Mouse (Mus musculus) limb, embryonic 12.5 days (tissue): Measurements from ENCODE around the gene Bcr. TPM values are rescaled to one million over a fixed set of nuclear protein-coding genes. Genes with fewer than 3 reads are reported as not detected.

Experiments used
- ATAC-seq: fragments of 200-750 bp; cut with Nextera tagmentation; 2 replicates; pipeline ENCODE4 v1.8.0; 2017; ENCODE audit warnings: low read depth, moderate TSS enrichment; ENCODE audit not compliant: insufficient number of reproducible peaks, insufficient read depth, low FRiP score, low TSS enrichment
- H3K27ac ChIP-seq: fragments of 300-500 bp; sonication (generic); 2 replicates; pipeline ENCODE4 v1.5.1; 2016; ENCODE audit warnings: mild to moderate bottlenecking, moderate library complexity
- H3K27me3 ChIP-seq: fragments of 300-500 bp; sonication (generic); 2 replicates; pipeline ENCODE4 v1.6.1; 2016; ENCODE audit warnings: mild to moderate bottlenecking, moderate library complexity
- H3K36me3 ChIP-seq: fragments of 300-500 bp; sonication (generic); 2 replicates; pipeline ENCODE4 v1.6.1; 2016; ENCODE audit warnings: mild to moderate bottlenecking, moderate library complexity
- H3K4me1 ChIP-seq: fragments of 300-500 bp; sonication (generic); replicated peaks from 2 replicates; pipeline ENCODE4 v1.6.1; 2016
- H3K4me2 ChIP-seq: fragments of 300-500 bp; sonication (generic); 2 replicates; pipeline ENCODE4 v1.6.1; 2016; ENCODE audit warnings: mild to moderate bottlenecking, moderate library complexity
- H3K4me3 ChIP-seq: fragments of 300-500 bp; sonication (generic); replicated peaks from 2 replicates; pipeline ENCODE4 v1.5.1; 2016; ENCODE audit warnings: mild to moderate bottlenecking
- H3K9ac ChIP-seq: fragments of 300-500 bp; sonication (generic); replicated peaks from 2 replicates; pipeline ENCODE4 v1.6.1; 2016; ENCODE audit warnings: mild to moderate bottlenecking, moderate library complexity
- H3K9me3 ChIP-seq: fragments of 300-500 bp; sonication (generic); 2 replicates; pipeline ENCODE4 v1.6.1; 2016; ENCODE audit warnings: mild to moderate bottlenecking, moderate library complexity
- WGBS: fragments of 180-500 bp; shearing (Covaris S2); methylation state at CpG from one replicate; pipeline ENCODE4 v1.1.7; 2016; 5-methylcytosine and 5-hydroxymethylcytosine counted together
- polyA plus RNA-seq: library from polyadenylated mRNA; unstranded; fragments of >200 nt; fragmentation: Nextera tagmentation; extraction: Ambion mirVana; gene quantifications from 2 replicates; pipeline ENCODE4 v1.2.1, GENCODE M21; 2016

Bcr gene
- 9.9 and 11.0 TPM in 2 replicates for polyA plus RNA-seq

DNA sequence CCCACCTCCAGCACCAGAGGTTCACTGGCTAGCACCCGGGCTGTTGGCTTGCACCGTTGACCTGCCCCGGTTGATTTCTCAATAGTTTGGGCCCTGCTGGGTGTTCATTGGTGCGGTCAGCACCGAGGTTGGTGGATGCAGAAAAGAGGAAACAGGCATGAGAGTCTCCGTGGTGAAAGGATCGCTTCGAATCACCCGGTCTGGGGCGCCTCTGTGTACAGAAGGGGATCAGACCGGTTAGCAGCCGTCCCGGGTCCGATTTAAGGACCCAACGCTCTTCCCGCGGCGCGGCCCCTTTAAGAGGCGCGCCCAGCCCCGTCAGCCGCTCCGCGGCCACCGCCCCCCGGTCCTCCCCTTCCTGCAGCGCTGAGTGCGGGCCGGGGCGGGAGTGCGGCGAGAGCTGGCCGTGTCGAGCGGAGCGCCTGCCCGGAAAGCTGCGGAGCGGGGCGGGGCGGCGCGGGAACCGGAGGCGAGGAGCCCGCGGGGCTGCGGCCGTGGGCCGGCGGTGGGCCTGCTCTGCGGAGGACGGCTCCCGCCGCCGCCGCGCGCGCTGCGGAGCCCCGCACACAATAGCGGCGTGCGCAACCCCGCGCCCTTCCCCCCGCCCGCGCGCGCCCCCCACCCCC, at the start of gene Bcr:
Gene Bcr (plus strand): TSS at position 376 of the 626 bp plus-strand sequence.
- Histone ChIP-seq H3K4me1 (peaks cover 47% of the 10 kb centered on the region), H3K4me3 (peak within 1 kb of the TSS; percentile 91), H3K9me3 (no peaks in the 10 kb centered on the region), H3K27ac (peak within 1 kb of the TSS; percentile 56; the same call in 1 of the 2 replicates), H3K27me3 (peaks cover 6% of the 10 kb centered on the region; the same call in 1 of the 2 replicates), H3K9ac (peak within 1 kb of the TSS; percentile 88), H3K4me2 (peak within 1 kb of the TSS; percentile 95), H3K36me3 (peaks cover 12% of the 10 kb centered on the region)
- WGBS = under 1% methylated on average over 47 of the region's 73 CpGs
- peak; percentile 84 for ATAC-seq

GRCm38 (mm10) chr10:75010704-75011103, 49.7 kb upstream of the Bcr start:
- no peaks in the 10 kb centered on the region for H3K36me3 ChIP-seq
- no peak overlapping the region for H3K27ac ChIP-seq
- no peaks in the 10 kb centered on the region for H3K27me3 ChIP-seq
- H3K9ac ChIP-seq = no peak overlapping the region
- 88% methylated on average over 15 of the region's 15 CpGs for WGBS
- ATAC-seq = no peak
- H3K4me2 ChIP-seq = no peak overlapping the region
- H3K4me1 ChIP-seq = peaks cover 6% of the 10 kb centered on the region
- no peaks in the 10 kb centered on the region for H3K9me3 ChIP-seq
- H3K4me3 ChIP-seq = no peak overlapping the region

DNA sequence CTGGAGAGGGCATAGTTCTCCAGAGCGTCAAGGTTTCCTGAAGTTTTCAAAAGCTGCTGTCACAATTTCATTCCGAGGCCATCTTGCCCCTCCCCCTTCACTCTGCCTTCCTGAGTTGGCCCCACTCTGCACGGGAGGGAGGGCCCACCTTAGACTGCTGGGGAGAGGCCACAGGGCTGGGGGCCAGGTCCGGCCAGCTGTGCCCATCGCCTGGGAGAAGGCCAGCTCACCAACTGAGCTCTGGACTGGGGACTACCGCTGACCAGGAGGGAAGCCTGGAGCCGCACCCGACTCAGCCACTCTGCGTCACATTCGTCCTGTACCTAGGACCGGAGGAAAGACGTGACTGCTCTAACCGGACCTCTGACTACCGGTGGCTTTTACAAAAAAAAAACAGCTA, 44.9 kb upstream of the Bcr start:
- Histone ChIP-seq H3K27ac (no peak overlapping the region), H3K9me3 (no peaks in the 10 kb centered on the region)
- 60% methylated on average over 14 of the region's 14 CpGs for WGBS

GRCm38 (mm10) chr10:75016481-75016880, 43.9 kb upstream of the Bcr start:
- H3K27me3 ChIP-seq = 0 out of 2 replicates have a peak, but pooled peaks cover under 1% of the 10 kb centered on the region
- H3K4me1 ChIP-seq = peaks cover 6% of the 10 kb centered on the region
- H3K4me2 ChIP-seq = no peak overlapping the region
- H3K9ac ChIP-seq = no peak overlapping the region
- no peak overlapping the region for H3K4me3 ChIP-seq
- H3K27ac ChIP-seq = no peak overlapping the region
- no peaks in the 10 kb centered on the region for H3K9me3 ChIP-seq
- WGBS = 87% methylated on average over 4 of the region's 4 CpGs
- ATAC-seq = no peak
- H3K36me3 ChIP-seq = no peaks in the 10 kb centered on the region

More for the DNA sequence above, 44.9 kb upstream of the Bcr start:
- H3K4me1 ChIP-seq = peaks cover 6% of the 10 kb centered on the region
- ATAC-seq = no peak
- no peaks in the 10 kb centered on the region for H3K27me3 ChIP-seq
- H3K4me3 ChIP-seq = no peak overlapping the region
- no peak overlapping the region for H3K4me2 ChIP-seq
- H3K36me3 ChIP-seq = no peaks in the 10 kb centered on the region
- no peak overlapping the region for H3K9ac ChIP-seq

DNA sequence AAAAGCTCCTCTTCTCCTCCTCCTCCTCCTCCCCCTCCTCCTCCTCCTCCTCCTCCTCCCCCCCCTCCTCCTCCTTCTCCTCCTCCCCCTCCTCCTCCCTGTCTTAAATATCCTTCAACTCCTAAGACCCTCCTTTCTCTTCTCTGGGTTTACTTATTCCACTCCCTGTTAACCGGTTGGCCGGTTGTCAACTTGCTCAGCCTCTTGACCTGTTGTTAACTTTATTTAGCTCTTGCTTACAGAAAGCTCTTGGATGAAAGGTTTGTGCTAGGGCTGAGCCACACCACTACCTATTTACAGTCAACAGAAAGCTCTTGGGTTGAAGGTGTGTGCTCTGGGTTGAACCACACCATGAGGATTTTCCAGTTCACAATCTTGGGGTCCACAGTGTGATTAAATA, 40.1 kb upstream of the Bcr start:
- Histone ChIP-seq H3K9me3 (no peaks in the 10 kb centered on the region), H3K4me1 (peaks cover 3% of the 10 kb centered on the region), H3K4me3 (no peak overlapping the region), H3K36me3 (no peaks in the 10 kb centered on the region), H3K27ac (no peak overlapping the region), H3K4me2 (no peak overlapping the region), H3K9ac (no peak overlapping the region), H3K27me3 (peaks cover 4% of the 10 kb centered on the region; the same call in 1 of the 2 replicates)
- 69% methylated on average over 2 of the region's 2 CpGs for WGBS
- no peak for ATAC-seq

DNA sequence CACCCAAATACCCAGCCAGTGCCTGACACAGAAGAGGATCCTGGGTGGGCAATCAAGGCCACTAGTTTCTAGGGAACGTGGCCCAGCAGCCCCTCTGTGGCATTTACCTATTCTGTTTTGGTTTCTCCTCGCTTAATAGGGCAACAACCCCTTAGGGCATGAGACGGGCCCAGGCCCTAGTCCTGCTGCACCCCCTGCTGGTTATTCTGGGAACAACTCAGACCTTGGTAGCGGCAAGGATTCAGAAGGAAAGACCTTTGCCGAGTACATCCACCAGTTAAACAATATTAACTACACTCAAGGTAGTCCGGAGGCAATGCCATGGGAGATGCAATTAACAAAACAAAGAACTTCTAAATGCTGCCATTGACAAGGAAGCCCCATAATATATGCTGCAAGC, 39.3 kb upstream of the Bcr start:
- no peak for ATAC-seq
- Histone ChIP-seq H3K4me3 (no peak overlapping the region), H3K9ac (no peak overlapping the region), H3K27ac (no peak overlapping the region), H3K4me1 (no peaks in the 10 kb centered on the region), H3K4me2 (no peak overlapping the region), H3K36me3 (no peaks in the 10 kb centered on the region), H3K9me3 (no peaks in the 10 kb centered on the region), H3K27me3 (peaks cover 4% of the 10 kb centered on the region; the same call in 1 of the 2 replicates)
- 17% methylated on average over 6 of the region's 6 CpGs for WGBS

DNA sequence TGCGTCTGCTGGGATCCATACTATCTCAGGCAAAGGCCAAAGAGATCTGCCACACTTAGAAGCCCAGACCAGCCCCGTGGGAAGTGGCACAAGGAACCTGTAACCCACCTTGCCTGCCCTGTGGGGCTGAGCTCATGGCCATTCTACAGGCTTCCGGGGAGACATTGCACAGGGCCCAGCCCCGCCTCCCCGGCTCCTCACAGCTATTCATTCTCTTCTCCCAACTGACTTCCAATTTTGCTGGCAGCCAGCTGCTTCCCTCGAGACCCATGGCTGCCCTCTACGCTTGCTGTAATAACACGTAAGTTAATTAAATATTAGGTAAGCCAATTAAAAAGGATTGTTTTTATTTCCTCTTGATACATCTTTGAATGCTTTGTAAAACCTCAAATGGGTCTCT, 33.9 kb upstream of the Bcr start:
- no peak for ATAC-seq
- Histone ChIP-seq H3K27ac (no peak overlapping the region), H3K36me3 (no peaks in the 10 kb centered on the region), H3K27me3 (peaks cover 4% of the 10 kb centered on the region; the same call in 1 of the 2 replicates), H3K9ac (no peak overlapping the region), H3K4me3 (no peak overlapping the region), H3K4me1 (no peaks in the 10 kb centered on the region), H3K4me2 (no peak overlapping the region), H3K9me3 (no peaks in the 10 kb centered on the region)
- WGBS = 76% methylated on average over 8 of the region's 8 CpGs

- ATAC-seq = no peak
- 87% methylated on average over 8 of the region's 8 CpGs for WGBS
- Histone ChIP-seq H3K36me3 (no peaks in the 10 kb centered on the region), H3K9me3 (no peaks in the 10 kb centered on the region), H3K4me1 (peaks cover 11% of the 10 kb centered on the region), H3K4me3 (no peak overlapping the region), H3K4me2 (no peak overlapping the region), H3K27ac (no peak overlapping the region), H3K27me3 (no peaks in the 10 kb centered on the region), H3K9ac (no peak overlapping the region)
Measured at GRCm38 (mm10) chr10:75028743-75029142, 31.6 kb upstream of the Bcr start.

DNA sequence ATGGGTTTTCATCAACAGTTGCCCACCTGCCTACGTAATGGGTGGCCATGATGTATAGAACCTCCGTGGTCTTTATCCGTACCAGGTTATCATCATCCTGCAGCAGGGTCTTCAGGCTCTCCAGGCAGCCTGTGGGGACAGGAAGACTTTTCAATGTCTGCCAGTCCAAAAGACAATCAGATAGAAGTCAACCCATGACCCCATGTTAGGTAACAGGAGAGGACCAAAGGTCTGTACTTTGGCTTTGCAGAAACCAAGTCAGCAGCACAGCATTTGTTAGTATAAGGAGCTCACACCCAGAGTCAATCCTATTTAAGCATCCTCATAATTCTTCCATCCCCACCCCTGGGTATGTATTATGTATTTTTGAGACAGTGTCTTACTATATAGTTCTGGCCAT, 30.7 kb upstream of the Bcr start:
- H3K9ac ChIP-seq = no peak overlapping the region
- H3K4me3 ChIP-seq = no peak overlapping the region
- H3K27ac ChIP-seq = no peak overlapping the region
- H3K36me3 ChIP-seq = no peaks in the 10 kb centered on the region
- no peak overlapping the region for H3K4me2 ChIP-seq
- H3K27me3 ChIP-seq = no peaks in the 10 kb centered on the region
- H3K4me1 ChIP-seq = peaks cover 11% of the 10 kb centered on the region
- H3K9me3 ChIP-seq = no peaks in the 10 kb centered on the region
- WGBS = 95% methylated on average over 3 of the region's 3 CpGs
- no peak for ATAC-seq

GRCm38 (mm10) chr10:75030234-75030633, 30.2 kb upstream of the Bcr start:
- H3K9ac ChIP-seq = no peak overlapping the region
- no peak overlapping the region for H3K4me3 ChIP-seq
- peaks cover 11% of the 10 kb centered on the region for H3K4me1 ChIP-seq
- ATAC-seq = no peak
- no peaks in the 10 kb centered on the region for H3K9me3 ChIP-seq
- no peak overlapping the region for H3K4me2 ChIP-seq
- H3K27ac ChIP-seq = no peak overlapping the region
- H3K36me3 ChIP-seq = no peaks in the 10 kb centered on the region
- H3K27me3 ChIP-seq = no peaks in the 10 kb centered on the region
- WGBS = 78% methylated on average over 3 of the region's 3 CpGs

GRCm38 (mm10) chr10:75031345-75032114, 28.9 kb upstream of the Bcr start:
- H3K4me2 ChIP-seq = no peak overlapping the region
- ATAC-seq = no peak
- H3K27ac ChIP-seq = no peak overlapping the region
- no peaks in the 10 kb centered on the region for H3K27me3 ChIP-seq
- H3K9ac ChIP-seq = no peak overlapping the region
- no peak overlapping the region for H3K4me3 ChIP-seq
- H3K9me3 ChIP-seq = no peaks in the 10 kb centered on the region
- H3K4me1 ChIP-seq = peaks cover 23% of the 10 kb centered on the region
- no peaks in the 10 kb centered on the region for H3K36me3 ChIP-seq
- WGBS = 70% methylated on average over 5 of the region's 5 CpGs
